Mouse (Mus musculus) T-helper 1 cell (primary cell): ENCODE data around the gene Atp6v1e1.
"Not testable (repeated sequence)": the region's sequence is repeated elsewhere in the genome, so short reads cannot be mapped to it uniquely, and the experiment has no call there.

ENCODE experiments used
- in situ Hi-C: fragments of 300-600 bp; cut with MboI, MseI; formaldehyde crosslinking; loops from one replicate; pipeline ENCODE4 v1.15.1; 2025; ENCODE audit warnings: high pct_unique_total_duplicates

The Atp6v1e1 gene

GRCm38 (mm10) chr6:120820144-120820543 lies 2.4 kb downstream of the Atp6v1e1 start:
- in situ Hi-C loops: no loop called here

DNA sequence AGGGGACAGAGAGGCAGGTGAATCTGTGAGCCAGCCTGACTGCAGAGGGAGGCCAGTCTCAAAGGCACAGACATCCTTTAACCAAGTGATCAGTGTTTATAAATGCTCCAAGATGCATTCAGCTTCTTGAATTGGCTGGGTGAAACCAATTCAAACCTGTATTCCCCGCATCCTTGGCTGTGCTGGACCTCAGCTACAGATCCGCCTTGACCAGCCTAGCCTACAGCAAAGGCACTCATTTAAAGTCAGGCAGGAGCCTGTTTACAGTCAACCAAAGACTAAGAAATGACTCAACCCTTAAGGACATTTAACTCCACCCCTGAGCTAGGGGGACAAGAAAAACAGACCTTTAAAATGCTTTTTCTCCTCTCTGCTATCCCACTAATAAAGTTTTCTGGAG lies 3.3 kb downstream of the Atp6v1e1 start:
- in situ Hi-C loops: no loop called here

- in situ Hi-C loops: not testable (repeated sequence)
These were observed 10.6 kb downstream of the Atp6v1e1 start for GRCm38 (mm10) chr6:120811999-120812398.

- in situ Hi-C loops: no loop called here
These were observed 14.9 kb downstream of the Atp6v1e1 start for GRCm38 (mm10) chr6:120807738-120808081.

DNA sequence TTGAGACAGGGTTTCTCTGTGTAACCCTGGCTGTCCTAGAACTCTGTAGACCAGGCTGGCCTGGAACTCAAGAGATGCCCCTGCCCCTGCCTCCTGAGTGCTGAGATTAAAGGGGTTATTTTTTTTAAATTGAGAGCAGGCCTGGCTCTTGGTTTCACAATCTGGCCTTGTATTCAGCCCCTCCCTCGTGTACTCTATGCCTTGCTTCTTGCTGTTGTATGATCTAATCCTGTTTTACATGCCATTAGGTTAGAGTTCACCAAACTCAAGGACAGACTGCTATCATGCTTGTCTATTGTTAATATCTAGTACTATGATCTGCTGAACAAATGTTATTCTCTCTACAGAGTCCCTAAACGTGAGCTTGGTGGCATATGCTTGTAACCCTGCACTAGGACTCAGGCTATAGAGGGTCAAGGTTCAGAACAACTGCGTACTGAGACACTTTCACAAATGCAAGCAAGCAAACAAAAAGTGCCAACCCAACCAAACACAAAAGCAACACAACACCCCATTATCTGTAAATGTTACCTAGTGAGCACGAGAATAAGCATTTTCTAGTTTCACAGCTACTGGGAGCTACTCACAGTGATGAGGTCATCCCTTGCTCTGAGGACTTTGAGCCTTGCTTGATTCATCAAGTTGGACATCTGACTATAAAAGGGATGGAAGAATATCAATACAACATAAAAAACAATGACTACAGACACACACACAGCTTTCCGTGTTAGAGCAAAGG lies 15.4 kb downstream of the Atp6v1e1 start:
- in situ Hi-C loops: no loop called here

DNA sequence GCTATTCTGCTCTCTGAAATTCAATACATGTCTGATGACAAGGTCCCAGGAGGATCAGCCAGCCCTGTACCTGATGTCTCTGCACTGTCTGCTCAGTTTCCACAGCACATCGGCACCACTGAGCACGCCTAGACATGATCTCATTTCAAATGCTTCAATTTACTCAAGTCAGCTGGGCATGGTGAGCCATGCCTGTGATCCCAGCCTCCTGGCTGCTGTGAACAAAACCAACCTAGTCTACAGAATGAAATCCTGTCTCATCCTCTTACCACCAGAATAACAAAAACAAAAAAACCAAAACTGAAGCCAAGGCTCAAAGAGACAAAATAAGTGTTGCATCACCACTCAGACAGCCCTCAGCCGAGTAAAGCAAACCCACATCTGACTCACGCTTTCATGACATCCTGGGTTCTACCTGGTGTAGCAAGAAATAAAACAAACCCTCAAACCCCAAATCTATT lies 23.0 kb downstream of the Atp6v1e1 start:
- in situ Hi-C loops: no loop called here

DNA sequence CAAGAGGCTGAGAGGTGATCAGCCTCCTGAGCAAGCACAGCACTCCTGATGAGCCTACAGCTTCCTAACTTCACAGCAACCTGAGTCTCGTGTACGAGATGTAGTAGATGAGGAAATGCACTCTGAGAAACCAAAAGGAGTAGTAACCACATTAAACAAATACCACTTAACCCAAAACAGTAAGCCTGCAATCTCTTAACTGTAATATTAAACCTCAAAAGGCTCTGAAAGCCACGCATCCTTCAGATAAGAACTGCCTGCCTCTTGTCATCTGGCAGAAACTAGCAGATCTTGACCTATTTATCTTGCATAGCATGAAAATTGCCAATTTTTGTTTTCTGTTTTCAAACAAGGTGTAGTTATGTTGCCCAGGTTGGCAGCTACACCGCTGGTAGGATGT lies 23.7 kb downstream of the Atp6v1e1 start:
- in situ Hi-C loops: no loop called here

DNA sequence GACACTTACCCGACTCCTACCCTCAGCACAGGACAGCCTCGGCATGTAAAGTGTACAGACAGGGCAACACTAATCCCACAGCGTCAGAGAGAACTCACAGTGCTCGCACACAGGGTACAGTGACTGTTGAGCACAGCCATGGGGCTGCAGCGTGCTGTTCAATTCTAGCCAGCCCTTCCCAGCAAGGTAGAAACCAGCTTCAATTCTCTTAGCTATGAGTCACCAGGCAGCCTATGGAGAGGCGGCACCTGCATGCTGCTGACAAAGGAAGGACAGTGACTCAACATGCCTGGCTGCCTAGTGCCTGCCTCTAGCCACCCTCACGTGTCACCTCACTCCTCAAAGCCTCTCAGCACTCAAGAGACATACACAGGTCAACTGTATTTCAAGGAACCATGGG lies 24.6 kb downstream of the Atp6v1e1 start:
- in situ Hi-C loops: no loop called here

DNA sequence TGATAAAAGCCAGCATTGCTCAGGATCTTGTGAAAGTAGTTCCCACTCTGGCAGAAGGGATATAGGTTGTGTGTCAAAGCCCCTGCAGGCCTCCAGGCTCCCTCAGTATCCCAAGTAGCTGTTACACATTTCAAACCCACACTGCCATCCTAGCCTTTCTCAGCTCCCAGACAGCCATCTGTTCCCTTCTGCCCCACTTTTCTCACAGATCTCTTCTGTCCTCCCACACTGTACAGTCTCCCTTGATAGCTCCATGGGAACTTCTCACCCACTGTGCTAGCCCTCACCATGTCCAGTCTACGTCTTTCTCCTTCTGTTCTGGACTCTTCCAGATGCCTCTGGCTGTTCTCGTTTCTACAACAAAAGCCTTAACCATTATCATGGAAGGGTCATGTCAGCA lies 26.5 kb downstream of the Atp6v1e1 start:
- in situ Hi-C loops: no loop called here

GRCm38 (mm10) chr6:120795422-120796086 lies 27.0 kb downstream of the Atp6v1e1 start:
- in situ Hi-C loops: no loop called here

DNA sequence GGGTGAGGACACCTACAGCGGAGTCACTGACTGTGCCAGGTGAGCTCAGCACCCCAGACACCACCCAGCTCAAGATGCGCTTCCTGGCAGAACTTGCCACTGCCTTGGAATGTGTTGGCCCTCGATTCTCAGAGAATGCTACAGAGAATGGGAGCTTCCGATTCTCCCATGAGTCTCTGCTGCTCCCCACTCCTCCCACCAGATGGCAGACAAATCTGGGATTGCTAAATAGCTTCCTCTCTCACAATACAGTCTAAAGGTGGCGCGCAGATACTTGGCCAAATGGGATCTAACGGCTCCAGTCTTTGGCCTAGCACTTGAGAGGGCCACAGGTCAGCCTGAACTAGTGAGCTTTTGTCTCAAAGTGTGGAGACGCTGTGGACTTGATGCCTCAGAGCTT lies 29.6 kb downstream of the Atp6v1e1 start:
- in situ Hi-C loops: no loop called here

GRCm38 (mm10) chr6:120790717-120791116 lies 31.9 kb downstream of the Atp6v1e1 start:
- in situ Hi-C loops: no loop called here

DNA sequence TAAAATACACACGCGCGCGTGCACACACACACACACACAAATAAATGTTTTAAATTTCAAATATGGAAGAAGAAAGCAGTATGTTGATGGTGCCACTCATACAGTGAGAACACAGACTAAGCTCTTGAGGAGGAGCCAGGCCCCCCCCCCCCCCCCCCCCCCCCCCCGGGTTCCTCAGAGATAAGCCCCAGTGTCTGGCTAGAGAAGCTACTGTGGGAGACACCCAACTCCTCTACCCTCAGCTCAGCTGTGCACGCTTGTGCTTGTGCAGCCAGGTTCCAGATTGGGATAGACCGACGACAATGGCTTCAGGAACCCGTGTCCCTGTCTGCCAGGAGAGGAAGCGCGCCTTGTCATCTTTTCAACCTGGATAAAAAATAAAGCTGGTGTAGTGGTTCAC lies 32.4 kb downstream of the Atp6v1e1 start:
- in situ Hi-C loops: no loop called here

DNA sequence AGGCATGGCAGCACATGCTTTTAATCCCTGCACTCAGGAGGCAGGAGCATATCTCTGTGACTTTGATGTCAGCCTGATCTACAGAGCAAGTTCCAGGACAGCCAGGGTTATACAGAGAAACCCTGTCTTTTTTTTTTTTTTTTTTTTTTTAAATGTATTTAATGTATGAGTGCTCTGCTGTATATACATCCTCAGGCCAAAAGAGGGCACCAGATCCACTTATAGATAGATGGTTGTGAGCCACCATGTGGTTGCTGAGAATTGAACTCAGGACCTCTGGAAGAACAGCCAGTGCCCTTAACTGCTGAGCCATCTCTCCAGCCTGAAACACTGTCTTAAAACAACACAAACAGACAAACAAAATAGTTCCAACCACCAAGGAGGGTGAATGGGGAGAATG lies 33.7 kb downstream of the Atp6v1e1 start:
- in situ Hi-C loops: no loop called here

DNA sequence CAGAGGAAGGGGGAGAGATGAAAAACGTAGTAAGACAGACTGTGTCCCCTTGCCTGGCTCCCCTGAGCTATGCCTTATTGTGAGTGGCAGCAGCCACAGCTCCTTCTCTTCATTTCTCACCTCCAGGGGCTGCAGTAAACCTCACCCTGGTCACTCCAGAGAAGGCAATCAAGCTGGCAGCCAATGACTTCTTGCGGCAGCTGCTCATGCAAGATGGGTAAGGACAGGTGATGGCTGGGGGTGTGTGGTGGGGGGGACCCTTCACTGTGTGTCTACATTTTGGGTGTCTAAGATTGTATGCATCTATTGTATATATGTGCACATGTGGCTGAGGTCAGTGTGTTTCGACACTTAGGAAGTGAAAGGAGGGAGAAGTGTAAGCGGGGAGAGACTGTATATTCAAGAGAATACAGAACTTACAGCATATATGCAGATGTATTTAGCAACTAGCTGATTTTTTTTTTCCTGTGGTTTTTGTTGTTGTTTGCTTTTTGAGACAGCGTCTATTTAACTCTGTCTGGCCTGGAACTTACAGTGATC lies 34.5 kb downstream of the Atp6v1e1 start:
- in situ Hi-C loops: no loop called here

- in situ Hi-C loops: no loop called here
These were observed 38.2 kb downstream of the Atp6v1e1 start for GRCm38 (mm10) chr6:120784351-120784750.

DNA sequence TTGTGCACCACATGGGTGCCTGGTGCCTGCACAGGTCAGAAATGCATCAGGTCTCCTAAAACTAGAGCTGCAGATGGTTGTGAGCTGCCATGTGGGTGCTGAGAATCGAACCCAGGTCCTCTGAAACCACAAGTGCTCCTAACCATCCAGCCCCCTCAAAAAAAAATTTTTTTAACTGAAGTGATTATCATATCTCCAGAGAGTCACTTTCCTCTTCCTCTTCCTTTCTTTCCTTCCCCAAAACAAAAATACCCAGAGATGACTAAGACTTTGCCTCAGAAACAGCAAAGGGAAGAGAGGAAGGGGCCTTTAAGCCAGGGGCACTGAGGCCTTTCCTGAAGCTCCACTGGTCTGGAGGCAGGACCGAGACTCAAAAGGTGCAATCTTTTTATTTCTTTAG lies 39.6 kb downstream of the Atp6v1e1 start:
- in situ Hi-C loops: no loop called here

DNA sequence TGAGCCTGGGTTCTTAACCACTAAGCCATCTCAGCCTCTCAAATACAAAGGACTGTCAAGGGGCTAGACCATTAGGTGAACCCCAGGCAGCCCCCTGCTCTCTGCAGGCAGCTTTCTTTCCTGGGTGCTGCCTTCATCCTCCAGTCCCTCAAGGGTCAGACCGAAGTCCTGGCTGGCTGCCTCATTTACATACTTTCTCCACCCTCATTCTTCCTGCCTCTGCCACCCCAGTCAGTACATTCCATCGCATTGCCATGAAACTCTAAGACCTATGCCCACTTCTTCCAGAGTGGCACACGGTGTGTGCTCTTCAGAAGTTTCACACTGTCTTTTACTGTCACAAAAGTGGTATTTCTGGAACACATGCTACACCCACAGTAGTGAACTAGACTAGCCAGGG lies 44.4 kb downstream of the Atp6v1e1 start:
- in situ Hi-C loops: no loop called here

GRCm38 (mm10) chr6:120777533-120777932 lies 45.1 kb downstream of the Atp6v1e1 start:
- in situ Hi-C loops: no loop called here

GRCm38 (mm10) chr6:120776286-120776685 lies 46.3 kb downstream of the Atp6v1e1 start:
- in situ Hi-C loops: no loop called here

GRCm38 (mm10) chr6:120773763-120774162 lies 48.8 kb downstream of the Atp6v1e1 start:
- in situ Hi-C loops: no loop called here

GRCm38 (mm10) chr6:120773149-120773628 lies 49.4 kb downstream of the Atp6v1e1 start, which contains the start of gene Slc25a18:
Slc25a18 (plus strand) TSS chr6:120773578.
- in situ Hi-C loops: no loop called here

DNA sequence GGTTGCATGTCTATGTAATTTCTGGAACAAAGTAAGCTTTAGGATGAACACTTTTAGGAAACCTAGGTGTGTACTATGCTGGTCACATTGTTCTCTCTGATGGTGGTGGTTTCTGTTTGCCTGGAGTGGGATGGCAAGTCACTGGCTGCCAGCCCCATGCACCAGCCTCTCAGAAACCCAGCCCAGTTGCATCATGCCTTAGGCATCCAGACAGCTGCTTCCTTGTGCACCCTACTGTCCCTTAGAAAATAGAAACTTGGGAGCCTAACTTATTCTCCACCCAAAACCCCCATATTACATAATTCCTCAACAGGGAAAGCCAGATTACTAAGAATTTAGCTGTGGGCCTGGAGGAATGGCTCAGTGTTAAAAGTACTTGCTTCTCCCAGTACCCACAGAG lies 50.6 kb downstream of the Atp6v1e1 start:
- in situ Hi-C loops: no loop called here
